Mouse (Mus musculus) small intestine, adult 2 months (tissue): Measurements from ENCODE around the gene Dok5.

Experiments
- CTCF ChIP-seq: fragments of 200-500 bp; IDR thresholded peaks from 2 replicates; pipeline ENCODE4 v1.5.1; 2012; ENCODE audit warnings: low read depth, mild to moderate bottlenecking, control low read depth, inconsistent platforms, low read length, moderate library complexity, mixed read lengths; ENCODE audit not compliant: insufficient replicate concordance, insufficient read length; ENCODE audit errors: extremely low read depth
- POLR2A ChIP-seq: fragments of 200-500 bp; IDR thresholded peaks from 2 replicates; pipeline ENCODE4 v1.6.1; 2012; ENCODE audit warnings: low read depth, mild to moderate bottlenecking, control low read depth, inconsistent platforms, low read length, moderate library complexity

DNA sequence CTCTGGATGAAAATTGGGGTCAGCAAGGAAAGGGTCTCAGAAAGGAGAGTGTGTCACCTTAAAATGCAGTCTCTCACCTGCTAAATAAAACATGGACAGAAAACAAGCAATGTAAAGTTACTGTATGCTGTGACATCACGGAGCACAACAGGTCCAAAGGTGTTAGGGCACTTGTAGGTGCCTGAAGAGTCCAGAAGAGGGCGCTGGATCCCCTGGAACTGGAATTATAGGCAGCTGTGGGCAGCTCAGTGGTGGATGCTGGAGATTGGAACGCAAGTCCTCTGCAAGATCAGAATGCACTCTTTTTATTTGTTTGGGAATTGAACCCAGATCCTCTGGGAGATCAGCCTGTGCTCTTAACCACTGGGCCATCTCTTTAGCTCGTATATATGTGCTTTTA is 129.0 kb downstream of the Dok5 start:
- TF ChIP-seq CTCF = no peak
- no peak for TF ChIP-seq POLR2A
